Mouse (Mus musculus) hindbrain, embryonic 13.5 days (tissue): ENCODE data around the gene Fbxl5. TPM values are rescaled to one million over a fixed set of nuclear protein-coding genes. Genes with fewer than 3 reads are reported as not detected.

Experiments
- ATAC-seq: fragments of 200-750 bp; cut with Nextera tagmentation; 2 replicates; pipeline ENCODE4 v1.8.0; 2017; ENCODE audit warnings: moderate TSS enrichment; ENCODE audit not compliant: low FRiP score
- H3K27ac ChIP-seq: fragments of 300-500 bp; sonication (generic); 2 replicates; pipeline ENCODE4 v1.5.1; 2015; ENCODE audit warnings: inconsistent platforms, mild to moderate bottlenecking, moderate library complexity
- H3K27me3 ChIP-seq: fragments of 300-500 bp; sonication (generic); 2 replicates; pipeline ENCODE4 v1.6.1; 2015; ENCODE audit warnings: mild to moderate bottlenecking, inconsistent platforms
- H3K36me3 ChIP-seq: fragments of 300-500 bp; sonication (generic); 2 replicates; pipeline ENCODE4 v1.6.1; 2015; ENCODE audit warnings: mild to moderate bottlenecking, inconsistent platforms
- H3K4me1 ChIP-seq: fragments of 300-500 bp; sonication (generic); replicated peaks from 2 replicates; pipeline ENCODE4 v1.6.1; 2015; ENCODE audit warnings: inconsistent platforms
- H3K4me2 ChIP-seq: fragments of 300-500 bp; sonication (generic); 2 replicates; pipeline ENCODE4 v1.6.1; 2015; ENCODE audit warnings: inconsistent platforms, mild to moderate bottlenecking, moderate library complexity
- H3K4me3 ChIP-seq: fragments of 300-500 bp; sonication (generic); 2 replicates; pipeline ENCODE4 v1.5.1; 2015; ENCODE audit warnings: mild to moderate bottlenecking, inconsistent platforms
- H3K9ac ChIP-seq: fragments of 300-500 bp; sonication (generic); 2 replicates; pipeline ENCODE4 v1.6.1; 2015; ENCODE audit warnings: mild to moderate bottlenecking, inconsistent platforms
- H3K9me3 ChIP-seq: fragments of 300-500 bp; sonication (generic); 2 replicates; pipeline ENCODE4 v1.6.1; 2016; ENCODE audit warnings: inconsistent platforms
- WGBS: fragments of 180-500 bp; shearing (Covaris S2); methylation state at CpG from one replicate; pipeline ENCODE4 v1.1.7; 2015; 5-methylcytosine and 5-hydroxymethylcytosine counted together
- polyA plus RNA-seq: library from polyadenylated mRNA; unstranded; fragments of >200 nt; fragmentation: Nextera tagmentation; extraction: Ambion mirVana; gene quantifications from 2 replicates; pipeline ENCODE4 v1.2.1, GENCODE M21; 2015

The Fbxl5 gene
- polyA plus RNA-seq, 1 experiment from 2014 or later, result 70.5 TPM

GRCm38 (mm10) chr5:43801253-43801652, 20.2 kb downstream of the Fbxl5 start:
- Histone ChIP-seq H3K4me1 (no peaks in the 10 kb centered on the region), H3K9me3 (no peaks in the 10 kb centered on the region), H3K27ac (no peak overlapping the region), H3K36me3 (no peaks in the 10 kb centered on the region), H3K9ac (no peak overlapping the region), H3K27me3 (no peaks in the 10 kb centered on the region), H3K4me2 (no peak overlapping the region), H3K4me3 (no peak overlapping the region)
- ATAC-seq, result no peak

- H3K4me1 ChIP-seq, result no peaks in the 10 kb centered on the region
- no peak overlapping the region for H3K27ac ChIP-seq
- no peak overlapping the region for H3K9ac ChIP-seq
- no peaks in the 10 kb centered on the region for H3K9me3 ChIP-seq
- no peaks in the 10 kb centered on the region for H3K27me3 ChIP-seq
- 62% methylated on average over 1 of the region's 1 CpGs for WGBS
- no peaks in the 10 kb centered on the region for H3K36me3 ChIP-seq
- H3K4me2 ChIP-seq, result no peak overlapping the region
- no peak for ATAC-seq
- no peak overlapping the region for H3K4me3 ChIP-seq
These were observed 20.7 kb downstream of the Fbxl5 start for GRCm38 (mm10) chr5:43800700-43801099.

GRCm38 (mm10) chr5:43799530-43799929, 21.9 kb downstream of the Fbxl5 start:
- no peak overlapping the region for H3K9ac ChIP-seq
- H3K9me3 ChIP-seq, result no peaks in the 10 kb centered on the region
- 84% methylated on average over 5 of the region's 5 CpGs for WGBS
- ATAC-seq, result no peak
- no peaks in the 10 kb centered on the region for H3K4me1 ChIP-seq
- no peaks in the 10 kb centered on the region for H3K36me3 ChIP-seq
- H3K4me3 ChIP-seq, result no peak overlapping the region
- no peak overlapping the region for H3K27ac ChIP-seq
- no peak overlapping the region for H3K4me2 ChIP-seq
- no peaks in the 10 kb centered on the region for H3K27me3 ChIP-seq

GRCm38 (mm10) chr5:43792354-43792753, 29.1 kb downstream of the Fbxl5 start:
- Histone ChIP-seq H3K27me3 (no peaks in the 10 kb centered on the region), H3K9ac (no peak overlapping the region), H3K36me3 (no peaks in the 10 kb centered on the region), H3K9me3 (no peaks in the 10 kb centered on the region), H3K4me1 (no peaks in the 10 kb centered on the region), H3K4me3 (no peak overlapping the region), H3K4me2 (no peak overlapping the region), H3K27ac (no peak overlapping the region)
- no peak for ATAC-seq
- WGBS, result 88% methylated on average over 4 of the region's 5 CpGs

GRCm38 (mm10) chr5:43787976-43788752, 33.3 kb downstream of the Fbxl5 start:
- no peak overlapping the region for H3K4me3 ChIP-seq
- no peaks in the 10 kb centered on the region; the same call in 1 of the 2 replicates for H3K27me3 ChIP-seq
- no peak overlapping the region for H3K27ac ChIP-seq
- no peaks in the 10 kb centered on the region for H3K36me3 ChIP-seq
- H3K9me3 ChIP-seq, result no peaks in the 10 kb centered on the region
- no peaks in the 10 kb centered on the region for H3K4me1 ChIP-seq
- H3K4me2 ChIP-seq, result no peak overlapping the region
- no peak for ATAC-seq
- WGBS, result 80% methylated on average over 9 of the region's 9 CpGs
- no peak overlapping the region for H3K9ac ChIP-seq

GRCm38 (mm10) chr5:43786607-43787006, 34.8 kb downstream of the Fbxl5 start:
- Histone ChIP-seq H3K4me2 (no peak overlapping the region), H3K27me3 (no peaks in the 10 kb centered on the region; the same call in 1 of the 2 replicates), H3K9ac (no peak overlapping the region), H3K36me3 (no peaks in the 10 kb centered on the region), H3K4me3 (no peak overlapping the region), H3K27ac (no peak overlapping the region), H3K4me1 (peaks cover 5% of the 10 kb centered on the region; the same call in 1 of the 2 replicates), H3K9me3 (no peaks in the 10 kb centered on the region)
- no peak for ATAC-seq
- WGBS, result 91% methylated on average over 4 of the region's 4 CpGs

- ATAC-seq, result no peak
- no peak overlapping the region for H3K4me3 ChIP-seq
- H3K27ac ChIP-seq, result no peak overlapping the region
- no peak overlapping the region for H3K9ac ChIP-seq
- H3K36me3 ChIP-seq, result no peaks in the 10 kb centered on the region
- no peaks in the 10 kb centered on the region for H3K9me3 ChIP-seq
- WGBS, result 85% methylated on average over 2 of the region's 2 CpGs
- no peak overlapping the region for H3K4me2 ChIP-seq
- H3K27me3 ChIP-seq, result no peaks in the 10 kb centered on the region; the same call in 1 of the 2 replicates
- H3K4me1 ChIP-seq, result peaks cover 21% of the 10 kb centered on the region
These were observed 37.4 kb downstream of the Fbxl5 start for GRCm38 (mm10) chr5:43783996-43784395.

- H3K36me3 ChIP-seq, result no peaks in the 10 kb centered on the region
These were observed 39.2 kb downstream of the Fbxl5 start for GRCm38 (mm10) chr5:43781977-43782930.

GRCm38 (mm10) chr5:43781423-43781976, 39.9 kb downstream of the Fbxl5 start:
- Histone ChIP-seq H3K27ac (peak overlapping the region; percentile 97), H3K27me3 (no peaks in the 10 kb centered on the region; the same call in 1 of the 2 replicates), H3K4me2 (peak overlapping the region; percentile 59), H3K36me3 (no peaks in the 10 kb centered on the region), H3K9me3 (no peaks in the 10 kb centered on the region), H3K4me3 (peak overlapping the region; percentile 84), H3K9ac (peak overlapping the region; percentile 94), H3K4me1 (peaks cover 35% of the 10 kb centered on the region)
- ATAC-seq, result peak; percentile 82; the same call in 1 of the 2 replicates
- WGBS, result under 1% methylated on average over 53 of the region's 61 CpGs

More at GRCm38 (mm10) chr5:43781977-43782930, 39.2 kb downstream of the Fbxl5 start:
- H3K27me3 ChIP-seq, result no peaks in the 10 kb centered on the region; the same call in 1 of the 2 replicates
- ATAC-seq, result peak; percentile 96
- peak overlapping the region; percentile 99 for H3K27ac ChIP-seq
- H3K4me3 ChIP-seq, result peak overlapping the region; percentile 84
- H3K4me2 ChIP-seq, result peak overlapping the region; percentile 72
- peaks cover 29% of the 10 kb centered on the region for H3K4me1 ChIP-seq
- H3K9ac ChIP-seq, result peak overlapping the region; percentile 94
- WGBS, result 4% methylated on average over 76 of the region's 82 CpGs
- no peaks in the 10 kb centered on the region for H3K9me3 ChIP-seq

GRCm38 (mm10) chr5:43778583-43778982, 42.9 kb downstream of the Fbxl5 start:
- H3K9me3 ChIP-seq, result no peaks in the 10 kb centered on the region
- H3K4me3 ChIP-seq, result no peak overlapping the region
- H3K4me1 ChIP-seq, result peaks cover 37% of the 10 kb centered on the region
- no peak overlapping the region for H3K27ac ChIP-seq
- no peak for ATAC-seq
- H3K9ac ChIP-seq, result no peak overlapping the region
- H3K4me2 ChIP-seq, result no peak overlapping the region
- H3K27me3 ChIP-seq, result no peaks in the 10 kb centered on the region
- WGBS, result 94% methylated on average over 3 of the region's 3 CpGs
- H3K36me3 ChIP-seq, result no peaks in the 10 kb centered on the region

- Histone ChIP-seq H3K36me3 (no peaks in the 10 kb centered on the region), H3K9me3 (no peaks in the 10 kb centered on the region), H3K4me2 (no peak overlapping the region), H3K4me3 (no peak overlapping the region), H3K9ac (no peak overlapping the region), H3K27me3 (no peaks in the 10 kb centered on the region), H3K27ac (no peak overlapping the region), H3K4me1 (peaks cover 32% of the 10 kb centered on the region)
- WGBS, result 55% methylated on average over 1 of the region's 1 CpGs
- ATAC-seq, result no peak
These were observed 44.4 kb downstream of the Fbxl5 start for GRCm38 (mm10) chr5:43776993-43777392.

- H3K9me3 ChIP-seq, result no peaks in the 10 kb centered on the region
- H3K27ac ChIP-seq, result no peak overlapping the region
- H3K36me3 ChIP-seq, result peaks cover 2% of the 10 kb centered on the region
- no peak for ATAC-seq
- H3K27me3 ChIP-seq, result no peaks in the 10 kb centered on the region
- no peak overlapping the region for H3K9ac ChIP-seq
- no peak overlapping the region for H3K4me2 ChIP-seq
- peaks cover 32% of the 10 kb centered on the region for H3K4me1 ChIP-seq
- H3K4me3 ChIP-seq, result no peak overlapping the region
These were observed 45.0 kb downstream of the Fbxl5 start for GRCm38 (mm10) chr5:43776407-43776806.
